Mouse (Mus musculus): ENCODE data around the gene Krt4.

Krt4 gene

GRCm38 (mm10) chr15:101892820-101893219 is 31.7 kb downstream of the Krt4 start, which contains the start of gene Krt76:
TSS of gene Krt76 (minus strand) at chr15:101892920.
- no peak for DNase-seq

GRCm38 (mm10) chr15:101879776-101880175 is 44.8 kb downstream of the Krt4 start:
- no peak for DNase-seq

GRCm38 (mm10) chr15:101878041-101878440 is 46.5 kb downstream of the Krt4 start:
- DNase-seq: no peak

- no peak for DNase-seq
Observed at GRCm38 (mm10) chr15:101874383-101874782, 50.2 kb downstream of the Krt4 start.

- no peak for DNase-seq
Observed at GRCm38 (mm10) chr15:101873231-101873630, 51.3 kb downstream of the Krt4 start.

GRCm38 (mm10) chr15:101869431-101869830 is 55.1 kb downstream of the Krt4 start, which contains the start of gene Krt77:
TSS of gene Krt77 (minus strand) at chr15:101869705.
- no peak for DNase-seq

All from kidney, adult 18-20 months (tissue).